Mouse (Mus musculus) frontal cortex, postnatal 14 days (tissue): ENCODE measurements at regions not wholly inside any gene's neighbourhood (a gene's known extent, or its start where the extent isn't known, plus 50 kb on each side); places are given as distances from the start of the nearest gene placed in this dataset.
A peak's percentile ranks its signal among the peaks of the same experiment; 100 is the strongest.

Experiments
- DNase-seq, 2 experiments: peaks; one replicate each; pipeline ENCODE4 v3.0.0; 2022; ENCODE audit warnings: low spot score in 2 of 2

- DNase-seq: peak; percentile 23 to 25
These were observed 66.5 kb downstream of the Nmur2 start for GRCm38 (mm10) chr11:55974224-55974875.

DNA sequence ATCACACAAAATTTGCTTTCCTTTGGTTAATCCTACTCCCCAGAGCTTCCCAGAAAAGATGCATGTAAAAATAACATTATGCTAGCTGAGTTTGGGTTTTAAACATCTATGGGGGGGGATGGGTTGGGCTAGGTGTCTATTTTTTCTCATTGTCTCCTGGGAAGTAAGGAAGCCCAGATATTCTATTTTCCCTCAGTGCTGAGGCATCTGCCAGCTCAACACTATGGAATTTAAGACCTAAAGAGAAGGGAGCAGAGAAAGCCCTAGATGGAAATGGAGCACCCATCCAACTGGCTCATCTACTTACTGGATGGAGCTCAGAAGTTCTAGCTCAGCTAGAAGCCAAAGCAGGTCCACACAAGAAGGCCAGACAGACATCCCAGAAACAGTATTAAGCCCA, 74.2 kb downstream of the Nmur2 start:
- DNase-seq: no peak

DNA sequence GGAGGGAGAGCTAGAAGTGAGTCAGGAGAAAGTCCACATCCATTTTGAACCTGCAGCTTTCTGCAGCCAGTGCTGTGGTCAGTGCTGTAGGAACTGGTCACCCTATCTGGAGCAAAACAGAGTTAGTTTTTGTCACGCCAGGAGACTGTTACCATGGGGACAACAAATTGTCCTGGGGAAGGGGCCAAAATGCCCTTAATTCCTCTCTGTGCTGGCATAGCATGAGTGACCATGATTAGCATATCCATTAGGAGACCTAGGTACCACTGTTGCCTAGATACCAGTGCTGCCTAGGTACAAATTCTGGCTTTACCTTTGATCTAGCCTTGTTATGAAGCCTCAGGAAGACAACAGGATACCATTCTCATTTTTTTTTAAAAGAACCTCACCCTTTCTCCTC, 82.4 kb downstream of the Nmur2 start:
- DNase-seq: peak in 1 of 2 experiments; percentile 15

- DNase-seq: no peak
These were observed 83.5 kb downstream of the Nmur2 start for GRCm38 (mm10) chr11:55957355-55957754.

DNA sequence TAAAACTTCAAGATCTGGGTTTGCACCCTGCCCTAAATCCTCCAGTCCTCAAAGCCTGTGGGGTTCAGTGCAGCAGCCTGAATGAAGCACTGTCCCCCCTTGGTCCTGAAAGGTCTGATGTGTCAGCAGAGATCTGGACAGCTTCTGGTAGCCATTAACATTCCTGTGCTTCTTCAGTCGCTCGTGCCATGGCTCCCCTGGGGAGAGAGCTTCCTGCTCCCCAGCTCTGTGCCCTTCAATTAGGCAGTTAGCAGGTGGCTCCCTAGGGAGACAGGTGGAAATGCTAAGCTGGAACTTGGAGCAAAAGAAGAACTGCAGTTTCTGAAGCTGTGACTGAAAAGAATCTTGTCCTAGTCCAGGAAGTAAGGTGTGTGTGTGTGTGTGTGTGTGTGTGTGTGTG, 87.1 kb downstream of the Nmur2 start:
- DNase-seq: no peak

DNA sequence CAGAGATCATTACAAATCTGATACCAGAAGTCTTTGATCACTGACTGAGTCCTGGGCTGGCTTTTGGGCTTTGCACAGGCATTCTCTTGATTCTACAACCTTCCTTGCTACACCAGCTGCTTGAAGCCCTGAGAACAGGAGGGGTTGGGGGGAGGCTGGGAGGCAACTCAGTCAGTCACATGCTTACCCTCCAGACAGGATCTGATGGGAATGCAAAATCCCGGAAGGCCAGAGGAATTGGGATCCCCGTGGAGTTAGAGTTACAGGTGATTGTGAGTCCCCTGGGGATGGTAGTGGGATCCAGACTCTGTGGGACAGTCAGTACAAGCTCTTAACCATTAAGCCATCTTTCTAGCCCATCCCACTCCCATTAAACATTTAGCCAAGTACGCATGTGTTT, 91.2 kb downstream of the Nmur2 start:
- DNase-seq: no peak

- no peak for DNase-seq
These were observed 94.1 kb downstream of the Nmur2 start for GRCm38 (mm10) chr11:55946629-55947240.

DNA sequence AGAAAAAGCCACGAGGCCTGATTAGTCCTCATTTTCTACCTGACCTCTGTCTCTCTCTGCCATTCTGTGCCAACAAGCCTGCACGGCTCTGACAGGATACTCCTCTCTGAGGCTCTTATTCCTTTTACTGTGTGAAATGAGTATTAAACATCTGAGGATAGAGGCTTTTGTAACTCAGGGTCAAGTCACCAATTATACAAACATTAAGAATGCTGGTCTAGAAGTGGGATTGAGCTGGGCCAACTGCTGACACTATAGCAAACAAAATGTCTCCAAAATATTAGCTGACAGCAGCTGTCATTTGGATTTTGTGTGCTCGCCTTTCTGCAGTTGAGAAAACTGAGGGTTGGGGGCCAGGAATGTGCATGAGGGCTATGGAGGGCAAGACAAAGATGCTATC, 94.8 kb downstream of the Nmur2 start:
- no peak for DNase-seq

GRCm38 (mm10) chr11:55939983-55940382, 100.8 kb downstream of the Nmur2 start:
- no peak for DNase-seq

- DNase-seq: no peak
These were observed 114.4 kb downstream of the Nmur2 start for GRCm38 (mm10) chr11:55926366-55926765.

GRCm38 (mm10) chr11:55919066-55919465, 121.7 kb downstream of the Nmur2 start:
- DNase-seq: no peak

GRCm38 (mm10) chr11:55918411-55918810, 122.4 kb downstream of the Nmur2 start:
- no peak for DNase-seq

DNA sequence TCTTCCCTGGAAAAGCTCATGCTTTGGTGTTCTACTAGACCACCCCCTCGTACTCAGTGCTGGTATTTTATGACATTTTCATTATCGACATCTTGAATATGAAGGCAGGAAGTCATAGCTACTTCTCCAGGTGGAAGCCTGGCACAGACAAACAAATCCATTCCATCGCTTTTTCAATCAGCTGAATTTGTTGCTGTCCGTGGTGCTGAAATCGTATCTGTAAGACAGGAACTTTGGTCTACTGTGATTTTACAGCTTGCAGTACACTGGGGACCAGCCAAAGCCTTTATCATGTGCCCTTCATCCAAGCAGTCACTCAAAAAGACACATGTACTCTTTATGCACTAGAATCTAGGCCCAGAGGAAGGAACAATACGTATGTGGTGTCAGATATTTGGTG, 143.3 kb downstream of the Nmur2 start:
- no peak for DNase-seq

GRCm38 (mm10) chr11:55890161-55890560, 150.6 kb downstream of the Nmur2 start:
- no peak for DNase-seq

DNA sequence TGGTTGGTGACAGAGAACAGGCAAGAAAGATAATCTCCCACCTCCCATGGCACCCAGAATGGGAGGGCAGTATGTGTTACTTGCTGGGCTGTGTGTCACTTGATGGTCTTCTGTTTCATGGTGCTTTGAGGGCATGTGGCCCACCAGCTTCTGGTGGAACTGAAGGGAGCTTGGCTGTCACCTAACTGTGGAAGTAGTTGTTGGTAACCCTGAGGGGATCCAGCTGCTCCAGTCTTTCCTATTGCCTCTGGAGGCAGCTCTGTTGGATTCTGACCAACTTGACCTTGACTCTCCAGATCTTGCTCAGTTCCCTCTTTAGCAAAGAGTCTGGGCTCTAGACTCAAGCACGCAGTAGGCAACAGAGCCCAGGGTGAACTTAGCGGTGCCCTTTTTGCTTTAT, 162.2 kb downstream of the Nmur2 start:
- DNase-seq: no peak

DNA sequence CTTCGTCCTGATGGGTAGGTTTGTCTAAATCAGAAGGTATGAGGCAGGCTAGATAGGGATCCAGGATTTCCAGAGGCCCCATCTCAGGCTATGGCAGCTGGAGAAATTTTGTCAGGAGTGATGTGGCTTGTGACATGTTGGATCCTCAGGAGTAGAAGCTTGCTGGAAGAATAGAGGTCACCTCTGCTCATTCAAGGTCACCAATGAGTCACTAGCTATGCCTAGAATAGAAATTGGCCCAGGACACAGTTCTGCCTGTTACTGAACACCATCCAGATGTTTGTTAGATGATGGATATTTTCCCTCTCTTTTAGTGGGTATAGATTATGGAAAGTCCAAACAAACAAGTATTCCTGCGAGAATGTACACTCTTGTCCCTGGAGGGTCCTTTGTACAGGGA, 173.7 kb downstream of the Nmur2 start:
- no peak for DNase-seq

DNA sequence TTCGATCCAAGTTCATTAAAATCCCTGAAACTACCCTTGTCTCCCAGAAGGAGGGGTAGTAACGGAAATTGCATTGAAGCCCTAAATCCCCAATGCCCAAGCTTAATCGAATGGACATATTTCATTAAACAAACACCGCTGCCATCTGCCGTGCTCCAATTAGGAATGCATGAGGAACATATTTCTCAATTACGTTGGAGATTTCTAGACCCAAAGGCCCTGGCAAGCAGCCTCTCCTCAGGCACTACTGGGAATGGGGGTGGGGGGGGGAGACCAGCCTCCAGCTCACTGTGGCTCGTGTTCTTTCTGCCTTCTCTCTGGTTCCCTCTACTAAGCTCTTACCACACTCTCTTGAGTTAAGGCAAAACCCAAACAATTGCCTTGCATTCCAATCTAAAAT, 181.6 kb downstream of the Nmur2 start:
- no peak for DNase-seq

DNA sequence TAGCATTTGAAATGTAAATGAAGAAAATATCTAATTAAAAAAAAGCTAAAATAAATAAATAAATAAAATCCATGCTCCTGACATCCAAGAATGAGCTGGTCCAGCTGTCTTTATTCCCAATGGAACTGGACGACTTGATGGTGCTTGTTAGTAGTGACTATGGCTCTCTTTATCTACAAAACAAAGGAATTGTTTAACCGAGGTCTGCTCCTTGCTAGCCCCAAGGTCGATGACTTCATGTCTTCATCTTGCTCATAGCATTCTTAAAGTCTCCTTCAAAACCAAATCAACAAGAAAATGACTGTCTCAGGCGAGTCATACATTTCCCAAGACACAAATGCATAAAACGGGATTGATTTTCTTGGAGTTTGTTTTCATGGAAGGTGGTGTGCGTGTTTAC, 212.5 kb upstream of the Glra1 start:
- no peak for DNase-seq

GRCm38 (mm10) chr11:55816566-55816965, 208.6 kb upstream of the Glra1 start:
- no peak for DNase-seq

DNA sequence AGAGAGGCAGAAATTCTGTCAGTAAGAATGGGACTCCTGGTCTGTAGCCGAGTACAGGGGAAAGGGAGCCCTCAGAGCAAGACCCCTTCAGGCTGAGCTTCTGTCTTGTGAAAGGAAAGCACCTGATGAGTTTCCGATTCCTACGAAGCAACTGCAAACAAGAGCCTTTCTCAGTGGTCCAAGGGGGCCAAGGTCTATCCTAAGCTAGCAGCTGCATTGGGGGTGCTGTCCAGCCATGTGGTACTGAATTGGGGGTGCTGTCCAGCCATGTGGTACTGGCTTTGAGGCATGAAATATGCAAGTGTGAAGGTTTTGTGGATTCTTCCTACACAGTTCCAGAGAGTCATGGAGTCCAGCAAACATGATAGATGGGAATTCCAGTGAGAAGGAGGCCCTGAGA, 202.7 kb upstream of the Glra1 start:
- no peak for DNase-seq

- DNase-seq: peak; percentile 5 to 7
These were observed 183.3 kb upstream of the Glra1 start for GRCm38 (mm10) chr11:55791195-55791865.

GRCm38 (mm10) chr11:55789638-55790037, 181.6 kb upstream of the Glra1 start:
- no peak for DNase-seq

DNA sequence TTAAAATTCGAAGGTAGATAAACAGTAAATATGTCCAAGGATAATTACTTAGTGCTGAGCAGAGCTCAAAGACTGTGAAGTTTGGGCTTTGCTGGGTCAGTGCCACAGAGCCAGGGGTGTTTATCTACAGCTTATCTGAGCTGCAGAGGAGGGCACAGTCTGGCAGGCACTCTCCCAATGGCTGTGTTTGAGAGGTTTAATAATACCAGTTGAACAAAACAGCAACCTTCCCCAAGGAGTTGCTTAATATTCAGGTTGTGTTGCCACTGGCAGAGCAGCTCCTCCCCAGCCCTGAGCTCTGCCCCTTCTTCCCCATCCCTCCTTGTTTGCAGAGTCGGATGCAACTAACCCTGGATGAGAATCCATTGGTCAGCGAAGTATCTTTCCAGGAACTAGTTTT, 173.0 kb upstream of the Glra1 start:
- DNase-seq: no peak
